Mouse (Mus musculus): ENCODE measurements around the gene Gper1. TPM values are rescaled to one million over a fixed set of nuclear protein-coding genes. Genes with fewer than 3 reads are reported as not detected.

Gper1 gene
- polyA plus RNA-seq, 1 experiment from 2014 or later: 7.9 TPM

GRCm38 (mm10) chr5:139407121-139407885 is 15.6 kb upstream of the Gper1 start:
- Histone ChIP-seq H3K9me3 (no peaks in the 10 kb centered on the region), H3K4me3 (no peak overlapping the region), H3K36me3 (no peaks in the 10 kb centered on the region), H3K27ac (0 out of 2 replicates have a peak overlapping the region, but pooled peaks have one; percentile 13), H3K4me1 (replicated peaks) (peaks cover 39% of the 10 kb centered on the region), H3K27me3 (no peaks in the 10 kb centered on the region), H3K9ac (peak overlapping the region; percentile 49; the same call in 1 of the 2 replicates), H3K4me2 (no peak overlapping the region)
- 78% methylated on average over 13 of the region's 14 CpGs for WGBS
- ATAC-seq (ENCODE audit: low FRiP score): no peak

GRCm38 (mm10) chr5:139408511-139408910 is 14.4 kb upstream of the Gper1 start:
- Histone ChIP-seq H3K4me2 (no peak overlapping the region), H3K9ac (no peak overlapping the region), H3K9me3 (no peaks in the 10 kb centered on the region), H3K36me3 (no peaks in the 10 kb centered on the region), H3K4me1 (replicated peaks) (peaks cover 39% of the 10 kb centered on the region), H3K4me3 (no peak overlapping the region), H3K27ac (no peak overlapping the region), H3K27me3 (no peaks in the 10 kb centered on the region)
- no peak for ATAC-seq (ENCODE audit: low FRiP score)
- 90% methylated on average over 7 of the region's 7 CpGs for WGBS

GRCm38 (mm10) chr5:139409412-139409811 is 13.5 kb upstream of the Gper1 start:
- Histone ChIP-seq H3K4me3 (no peak overlapping the region), H3K4me1 (replicated peaks) (peaks cover 35% of the 10 kb centered on the region), H3K27me3 (no peaks in the 10 kb centered on the region), H3K27ac (no peak overlapping the region), H3K4me2 (no peak overlapping the region), H3K36me3 (no peaks in the 10 kb centered on the region), H3K9me3 (no peaks in the 10 kb centered on the region), H3K9ac (no peak overlapping the region)
- no peak for ATAC-seq (ENCODE audit: low FRiP score)
- WGBS: 76% methylated on average over 12 of the region's 12 CpGs

GRCm38 (mm10) chr5:139410056-139410455 is 12.9 kb upstream of the Gper1 start:
- H3K27ac ChIP-seq: no peak overlapping the region
- ATAC-seq (ENCODE audit: low FRiP score): no peak
- no peak overlapping the region for H3K4me2 ChIP-seq
- 92% methylated on average over 4 of the region's 4 CpGs for WGBS
- no peak overlapping the region for H3K4me3 ChIP-seq
- peaks cover 33% of the 10 kb centered on the region for H3K4me1 ChIP-seq (replicated peaks)
- no peaks in the 10 kb centered on the region for H3K27me3 ChIP-seq
- no peak overlapping the region for H3K9ac ChIP-seq
- H3K9me3 ChIP-seq: no peaks in the 10 kb centered on the region
- H3K36me3 ChIP-seq: no peaks in the 10 kb centered on the region

GRCm38 (mm10) chr5:139411117-139411516 is 11.8 kb upstream of the Gper1 start:
- H3K36me3 ChIP-seq: no peaks in the 10 kb centered on the region
- no peaks in the 10 kb centered on the region for H3K9me3 ChIP-seq
- no peak overlapping the region for H3K27ac ChIP-seq
- WGBS: 96% methylated on average over 6 of the region's 6 CpGs
- ATAC-seq (ENCODE audit: low FRiP score): no peak
- H3K27me3 ChIP-seq: no peaks in the 10 kb centered on the region
- no peak overlapping the region for H3K4me2 ChIP-seq
- H3K4me1 ChIP-seq (replicated peaks): peaks cover 24% of the 10 kb centered on the region
- no peak overlapping the region for H3K9ac ChIP-seq
- H3K4me3 ChIP-seq: no peak overlapping the region

- Histone ChIP-seq H3K4me1 (replicated peaks) (peaks cover 24% of the 10 kb centered on the region), H3K9ac (no peak overlapping the region), H3K36me3 (no peaks in the 10 kb centered on the region), H3K4me2 (no peak overlapping the region), H3K27me3 (no peaks in the 10 kb centered on the region), H3K9me3 (no peaks in the 10 kb centered on the region), H3K27ac (no peak overlapping the region), H3K4me3 (no peak overlapping the region)
- ATAC-seq (ENCODE audit: low FRiP score): no peak
- 68% methylated on average over 15 of the region's 15 CpGs for WGBS
Observed at GRCm38 (mm10) chr5:139411665-139412314, 11.2 kb upstream of the Gper1 start.

- Histone ChIP-seq H3K27ac (no peak overlapping the region), H3K4me1 (replicated peaks) (peaks cover 20% of the 10 kb centered on the region), H3K27me3 (no peaks in the 10 kb centered on the region), H3K36me3 (peaks cover 3% of the 10 kb centered on the region; the same call in 1 of the 2 replicates), H3K9ac (no peak overlapping the region), H3K4me2 (no peak overlapping the region), H3K4me3 (no peak overlapping the region), H3K9me3 (no peaks in the 10 kb centered on the region)
- ATAC-seq (ENCODE audit: low FRiP score): no peak
- 84% methylated on average over 4 of the region's 4 CpGs for WGBS
Observed at GRCm38 (mm10) chr5:139413545-139413944, 9.4 kb upstream of the Gper1 start.

GRCm38 (mm10) chr5:139415001-139415400 is 8.0 kb upstream of the Gper1 start:
- WGBS: 92% methylated on average over 5 of the region's 5 CpGs

GRCm38 (mm10) chr5:139416942-139417341 is 6.0 kb upstream of the Gper1 start:
- ATAC-seq (ENCODE audit: low FRiP score): no peak
- H3K4me2 ChIP-seq: no peak overlapping the region
- 97% methylated on average over 4 of the region's 4 CpGs for WGBS
- H3K4me3 ChIP-seq: no peak overlapping the region
- H3K9ac ChIP-seq: no peak overlapping the region
- no peaks in the 10 kb centered on the region for H3K9me3 ChIP-seq
- no peaks in the 10 kb centered on the region for H3K27me3 ChIP-seq
- H3K27ac ChIP-seq: no peak overlapping the region
- peaks cover 31% of the 10 kb centered on the region for H3K4me1 ChIP-seq (replicated peaks)
- H3K36me3 ChIP-seq: peaks cover 3% of the 10 kb centered on the region; the same call in 1 of the 2 replicates

More at GRCm38 (mm10) chr5:139415001-139415400, 8.0 kb upstream of the Gper1 start:
- H3K4me1 ChIP-seq (replicated peaks): peaks cover 30% of the 10 kb centered on the region
- H3K27me3 ChIP-seq: no peaks in the 10 kb centered on the region
- H3K9me3 ChIP-seq: no peaks in the 10 kb centered on the region
- no peak overlapping the region for H3K27ac ChIP-seq
- peaks cover 3% of the 10 kb centered on the region; the same call in 1 of the 2 replicates for H3K36me3 ChIP-seq
- H3K4me3 ChIP-seq: no peak overlapping the region
- no peak for ATAC-seq (ENCODE audit: low FRiP score)
- H3K9ac ChIP-seq: no peak overlapping the region
- no peak overlapping the region for H3K4me2 ChIP-seq

- H3K4me2 ChIP-seq: no peak overlapping the region
- H3K27ac ChIP-seq: peak overlapping the region; percentile 81; the same call in 1 of the 2 replicates
- 93% methylated on average over 3 of the region's 3 CpGs for WGBS
- ATAC-seq (ENCODE audit: low FRiP score): no peak
- H3K4me1 ChIP-seq (replicated peaks): peaks cover 35% of the 10 kb centered on the region
- H3K27me3 ChIP-seq: no peaks in the 10 kb centered on the region
- no peaks in the 10 kb centered on the region for H3K9me3 ChIP-seq
- peaks cover 3% of the 10 kb centered on the region; the same call in 1 of the 2 replicates for H3K36me3 ChIP-seq
- no peak overlapping the region for H3K9ac ChIP-seq
- H3K4me3 ChIP-seq: no peak overlapping the region
Observed at GRCm38 (mm10) chr5:139417480-139417879, 5.5 kb upstream of the Gper1 start.

GRCm38 (mm10) chr5:139418110-139418509 is 4.8 kb upstream of the Gper1 start:
- Histone ChIP-seq H3K9ac (peak overlapping the region; percentile 58; the same call in 1 of the 2 replicates), H3K36me3 (peaks cover 3% of the 10 kb centered on the region; the same call in 1 of the 2 replicates), H3K4me3 (no peak overlapping the region), H3K27ac (peak overlapping the region; percentile 81), H3K27me3 (no peaks in the 10 kb centered on the region), H3K9me3 (no peaks in the 10 kb centered on the region), H3K4me2 (no peak overlapping the region), H3K4me1 (replicated peaks) (peaks cover 41% of the 10 kb centered on the region)
- no peak for ATAC-seq (ENCODE audit: low FRiP score)
- 59% methylated on average over 2 of the region's 2 CpGs for WGBS

GRCm38 (mm10) chr5:139418633-139419032 is 4.3 kb upstream of the Gper1 start:
- peaks cover 3% of the 10 kb centered on the region; the same call in 1 of the 2 replicates for H3K36me3 ChIP-seq
- H3K4me2 ChIP-seq: no peak overlapping the region
- peaks cover 46% of the 10 kb centered on the region for H3K4me1 ChIP-seq (replicated peaks)
- peak overlapping the region; percentile 81 for H3K27ac ChIP-seq
- peak overlapping the region; percentile 58 for H3K9ac ChIP-seq
- H3K9me3 ChIP-seq: no peaks in the 10 kb centered on the region
- ATAC-seq (ENCODE audit: low FRiP score): peak; percentile 67
- no peak overlapping the region for H3K4me3 ChIP-seq
- 8% methylated on average over 3 of the region's 3 CpGs for WGBS
- H3K27me3 ChIP-seq: no peaks in the 10 kb centered on the region

Data from hindbrain, embryonic 13.5 days (tissue).